ENCODE assay signal across 27 mouse cellular contexts in genomic region chr3:84825990-84826389, GRCm38 (mm10). TPM values are rescaled to one million over a fixed set of nuclear protein-coding genes. Genes with fewer than 3 reads are reported as not detected.
DNase-seq lines count a peak whose midpoint lies in the region; ATAC-seq and TF ChIP-seq lines count a peak whose summit lies in the region.
"Had no signal": no experiment of that assay in that cellular context is flagged by ENCODE, and none has a peak within 500 bp of the region (broad histone marks: within the 10 kb centered on the region; RNA-seq: fewer than 3 reads in every experiment).

No protein-coding gene starts in this region.

- H3K9ac ChIP-seq in heart, embryonic 16.5 days (ENCODE audit: low read length): 0 out of 2 replicates have a peak overlapping the region, but pooled peaks have one; percentile 2
- H3K9ac ChIP-seq in CH12.LX (ENCODE audit: insufficient read depth, low read depth): peak overlapping the region; percentile 80
- H3K9ac ChIP-seq: embryonic facial prominence, embryonic 15.5 days; forebrain, embryonic 12.5 days; forebrain, postnatal 0 days; hindbrain, embryonic 15.5 days; kidney, embryonic 15.5 days; liver, embryonic 13.5 days; midbrain, embryonic 13.5 days had no signal

- in situ Hi-C loops in CH12.LX (cut with MboI; ENCODE audit: low pct_ligation_motif_present, low pct_unique_long_range_greater_than_20kb, low sequenced_read_pairs): no loop called here

- H3K27ac ChIP-seq in heart, embryonic 16.5 days (ENCODE audit: low read length): 0 out of 2 replicates have a peak overlapping the region, but pooled peaks have one; percentile 23
- peak overlapping the region; percentile 87 for H3K27ac ChIP-seq in CH12.LX (ENCODE audit: insufficient read depth, low read depth)
- H3K27ac ChIP-seq in macrophage: 0 out of 2 replicates have a peak overlapping the region, but pooled peaks have one; percentile 56
- H3K27ac ChIP-seq in small intestine, adult 2 months (ENCODE audit: insufficient read depth, low read depth, low read length): peak overlapping the region; percentile 34; the same call in 1 of the 2 replicates
- H3K27ac ChIP-seq: embryonic facial prominence, embryonic 10.5 days; embryonic facial prominence, embryonic 15.5 days; forebrain, embryonic 12.5 days; hindbrain, embryonic 10.5 days; hindbrain, embryonic 15.5 days; kidney, embryonic 15.5 days; liver, embryonic 13.5 days; midbrain, embryonic 13.5 days had no signal

- TF ChIP-seq EP300 in CH12.LX (IDR thresholded peaks at IDR 0.05; ENCODE audit: low read length): no peak

- no peak for TF ChIP-seq CTCF in CH12.LX (conservative IDR thresholded peaks at IDR 0.05 in 1 of 2, IDR thresholded peaks at IDR 0.05 in 1 of 2; ENCODE audit: low read depth in 2 of 2, low read length in 2 of 2)
- TF ChIP-seq CTCF in small intestine, adult 2 months (IDR thresholded peaks at IDR 0.05; ENCODE audit: extremely low read depth, insufficient read length, insufficient replicate concordance, low read depth, low read length): no peak

- no peak overlapping the region for H3K4me3 ChIP-seq in heart, embryonic 16.5 days (ENCODE audit: low read length)
- H3K4me3 ChIP-seq in CH12.LX (replicated peaks in 1 of 3; ENCODE audit: low read depth in 2 of 3, low read length in 2 of 3, poor library complexity in 1 of 3): peak overlapping the region in 1 of 3 experiments; percentile 33
- no peak overlapping the region for H3K4me3 ChIP-seq in macrophage (ENCODE audit: inconsistent target)
- 0 out of 2 replicates have a peak overlapping the region, but pooled peaks have one; percentile 12 for H3K4me3 ChIP-seq in small intestine, adult 2 months (ENCODE audit: low read depth, low read length)
- H3K4me3 ChIP-seq: embryonic facial prominence, embryonic 10.5 days; embryonic facial prominence, embryonic 15.5 days; forebrain, embryonic 12.5 days; hindbrain, embryonic 10.5 days; hindbrain, embryonic 15.5 days; kidney, embryonic 15.5 days; liver, embryonic 13.5 days; megakaryocyte, embryonic 14.5 days; midbrain, embryonic 13.5 days had no signal

- TF ChIP-seq RAD21 in CH12.LX (IDR thresholded peaks at IDR 0.05; ENCODE audit: low read depth, low read length): no peak

- 31% methylated on average over 5 of the region's 5 CpGs for WGBS in heart, embryonic 16.5 days
- 52% methylated on average over 5 of the region's 5 CpGs for WGBS in macrophage (ENCODE audit: missing documents)
- 16% methylated on average over 5 of the region's 5 CpGs for WGBS in small intestine, adult 2 months

- H3K27me3 ChIP-seq in heart, embryonic 16.5 days (ENCODE audit: control insufficient read depth, insufficient read depth, low read length): no peaks in the 10 kb centered on the region
- no peaks in the 10 kb centered on the region for H3K27me3 ChIP-seq in CH12.LX (replicated peaks)
- H3K27me3 ChIP-seq in small intestine, adult 2 months (ENCODE audit: control insufficient read depth, insufficient read depth, low read length): no peaks in the 10 kb centered on the region
- H3K27me3 ChIP-seq: embryonic facial prominence, embryonic 15.5 days; forebrain, embryonic 12.5 days; hindbrain, embryonic 15.5 days; kidney, embryonic 15.5 days; liver, embryonic 13.5 days; megakaryocyte, embryonic 14.5 days; midbrain, embryonic 13.5 days had no signal

- no peak for TF ChIP-seq POLR2A in CH12.LX (IDR thresholded peaks at IDR 0.05; ENCODE audit: low read depth, low read length)
- TF ChIP-seq POLR2A in small intestine, adult 2 months (IDR thresholded peaks at IDR 0.05; ENCODE audit: low read depth, low read length): no peak

- H3K79me2 ChIP-seq in CH12.LX (replicated peaks; ENCODE audit: control insufficient read depth, extremely low read depth, insufficient read depth, poor library complexity, severe bottlenecking) (peaks cover 47% of the 10 kb centered on the region), macrophage (ENCODE audit: inconsistent target) (peaks cover 97% of the 10 kb centered on the region)

- 0 out of 2 replicates have a peak overlapping the region, but pooled peaks have one; percentile 12 for H3K4me2 ChIP-seq in heart, embryonic 16.5 days (ENCODE audit: low read depth, low read length)
- peak overlapping the region; percentile 67 for H3K4me2 ChIP-seq in CH12.LX (ENCODE audit: insufficient read depth, low read depth, poor library complexity, severe bottlenecking)
- H3K4me2 ChIP-seq: embryonic facial prominence, embryonic 15.5 days; forebrain, embryonic 12.5 days; heart, embryonic 11.5 days; hindbrain, embryonic 15.5 days; kidney, embryonic 15.5 days; liver, embryonic 13.5 days; midbrain, embryonic 13.5 days had no signal

- H3K4me1 ChIP-seq in heart, embryonic 16.5 days (ENCODE audit: control insufficient read depth, insufficient read depth, low read length): peaks cover 11% of the 10 kb centered on the region
- H3K4me1 ChIP-seq in CH12.LX (ENCODE audit: control insufficient read depth in 1 of 2, insufficient read depth in 2 of 2): peaks cover 6 to 84% of the 10 kb centered on the region in 2 experiments; a peak in 3 of 4 replicates
- peaks cover 4% of the 10 kb centered on the region; the same call in 1 of the 2 replicates for H3K4me1 ChIP-seq in small intestine, adult 2 months (ENCODE audit: control insufficient read depth, insufficient read depth, insufficient read length, low read length)
- H3K4me1 ChIP-seq: embryonic facial prominence, embryonic 10.5 days; embryonic facial prominence, embryonic 15.5 days; forebrain, embryonic 12.5 days; hindbrain, embryonic 15.5 days had no signal

- no peak for ATAC-seq in heart, embryonic 16.5 days (replicated peaks; ENCODE audit: extremely low read depth, insufficient read depth, low FRiP score)
- ATAC-seq: forebrain, postnatal 0 days; midbrain, embryonic 13.5 days had no signal

- no peak for DNase-seq in heart, adult 8-10 months (ENCODE audit: low spot score)
- no peak for DNase-seq in CH12.LX (ENCODE audit: extremely low read depth)
- no peak for DNase-seq in embryo, embryonic 10 days (ENCODE audit: low spot score)
- no peak for DNase-seq in lung, postnatal 10 days
- DNase-seq: cerebellum, adult 18-20 months; cerebellum, postnatal 14 days; forebrain, postnatal 0 days; gastrocnemius, postnatal 10 days; kidney, adult 18-20 months; kidney, postnatal 4 days; left cerebral cortex, postnatal 4 days; liver, embryonic 13.5 days; lung, adult 2 months; thymus, adult 18-20 months; thymus, postnatal 25 days had no signal

- dilution Hi-C loops in CH12.LX (cut with MboI; ENCODE audit: extremely low pct_ligation_motif_present, extremely low pct_unique_long_range_greater_than_20kb, low sequenced_read_pairs): no loop called here

- no peaks in the 10 kb centered on the region for H3K36me3 ChIP-seq in heart, embryonic 16.5 days (ENCODE audit: control insufficient read depth, insufficient read depth)
- H3K36me3 ChIP-seq in CH12.LX (replicated peaks in 1 of 2; ENCODE audit: control insufficient read depth in 1 of 2, insufficient read depth in 1 of 2, low read length in 1 of 2): peaks cover 3 to 21% of the 10 kb centered on the region in 2 experiments
- no peaks in the 10 kb centered on the region for H3K36me3 ChIP-seq in macrophage (ENCODE audit: inconsistent target)
- no peaks in the 10 kb centered on the region for H3K36me3 ChIP-seq in small intestine, adult 2 months (ENCODE audit: control insufficient read depth, insufficient read depth, low read length)
- H3K36me3 ChIP-seq: embryonic facial prominence, embryonic 15.5 days; forebrain, embryonic 12.5 days; hindbrain, embryonic 10.5 days; hindbrain, embryonic 15.5 days; liver, embryonic 13.5 days; midbrain, embryonic 13.5 days had no signal

- H3K9me3 ChIP-seq in heart, embryonic 16.5 days (replicated peaks; ENCODE audit: control insufficient read depth, low read length): no peaks in the 10 kb centered on the region
- H3K9me3 ChIP-seq in CH12.LX (replicated peaks; ENCODE audit: low read length): no peaks in the 10 kb centered on the region
- H3K9me3 ChIP-seq: embryonic facial prominence, embryonic 10.5 days; embryonic facial prominence, embryonic 15.5 days; forebrain, embryonic 12.5 days; hindbrain, embryonic 10.5 days; hindbrain, embryonic 15.5 days; kidney, embryonic 15.5 days; liver, embryonic 13.5 days; megakaryocyte, embryonic 14.5 days; midbrain, embryonic 13.5 days had no signal

TF ChIP-seq in CH12.LX, 34 proteins besides CTCF, POLR2A, EP300 and RAD21:
- no peak for TF ChIP-seq ZNF384 (IDR thresholded peaks at IDR 0.05; ENCODE audit: low read depth, low read length)
- TF ChIP-seq ELF1 (IDR thresholded peaks at IDR 0.05; ENCODE audit: low read depth, low read length): 0 out of 2 replicates have a peak, but pooled peaks have one; percentile 12
- 0 out of 2 replicates have a peak, but pooled peaks have one; percentile 20 for TF ChIP-seq CHD2 (IDR thresholded peaks at IDR 0.05; ENCODE audit: low read length)

RNA-seq across cellular contexts. Expression of gene Fbxw7, which starts 10.9 kb away (rescaled TPM):
- polyA plus RNA-seq in heart, embryonic 16.5 days (2015; fragmentation: Nextera tagmentation; extraction: Ambion mirVana): 9.9 and 12.1 TPM in 2 replicates
- total RNA-seq in heart, adult 8-10 months (2022): 10 to 100 TPM; 40.0 to 44.7 (median 41.3) TPM
- total RNA-seq in CH12.LX (2012; rRNA removed) (28.5 and 32.5 TPM in 2 replicates), CH12.LX (2014; rRNA removed) (29.8 and 32.6 TPM in 2 replicates)
- polyA plus RNA-seq in CH12.LX (2012; ENCODE audit: insufficient read length, low read depth) (28.4 and 31.3 TPM in 2 replicates), macrophage (2018) (8.8 to 24.4 TPM (median 13.3 TPM) in 3 replicates)
- total RNA-seq in macrophage (2018; cell fraction: chromatin; rRNA removed): 10 to 100 TPM; 12.8 to 96.2 (median 58.5) TPM
- 10 to 100 TPM in 25 of 26 experiments, 1 to 10 TPM in 1; 7.7 to 33.3 (median 20.9) TPM for total RNA-seq in macrophage (2018; cell fraction: cytosol; rRNA removed)
- total RNA-seq in macrophage (2018; cell fraction: nucleus; rRNA removed): 10 to 100 TPM; 20.8 to 79.1 (median 49.0) TPM
- polyA plus RNA-seq in small intestine, adult 2 months (2012; rRNA removed): 0.61 and 1.3 TPM in 2 replicates

Comparison
In these comparisons a context has a peak if more than half of its experiments do, and no peak if none do; other contexts are left out.
1. H3K27ac ChIP-seq: peak in every context shown above with its lines; median percentile 87 in CH12.LX; 56 in macrophage; 34 in small intestine, adult 2 months; 23 in heart, embryonic 16.5 days.